Mouse (Mus musculus) hindbrain, embryonic 11.5 days (tissue): ENCODE data around the gene Apoc1. TPM values are rescaled to one million over a fixed set of nuclear protein-coding genes. Genes with fewer than 3 reads are reported as not detected.

ENCODE experiments used
- ATAC-seq: fragments of 200-750 bp; cut with Nextera tagmentation; 2 replicates; pipeline ENCODE4 v1.8.0; 2017; ENCODE audit warnings: mild to moderate bottlenecking, moderate TSS enrichment, moderate library complexity; ENCODE audit not compliant: low FRiP score
- DNase-seq: peaks from one replicate; pipeline ENCODE4 v3.0.0-alpha.2; 2015; ENCODE audit warnings: low spot score
- H3K27ac ChIP-seq: fragments of 300-500 bp; sonication (generic); 2 replicates; pipeline ENCODE4 v1.5.1; 2014; ENCODE audit warnings: mild to moderate bottlenecking, low read depth, low read length
- H3K27me3 ChIP-seq: fragments of 300-500 bp; sonication (generic); 2 replicates; pipeline ENCODE4 v1.6.1; 2014; ENCODE audit warnings: mild to moderate bottlenecking, low read length, moderate library complexity, mixed read lengths; ENCODE audit not compliant: control insufficient read depth, insufficient read depth
- H3K36me3 ChIP-seq: fragments of 300-500 bp; sonication (generic); 2 replicates; pipeline ENCODE4 v1.6.1; 2014; ENCODE audit warnings: mild to moderate bottlenecking, low read length, moderate library complexity, mixed read lengths; ENCODE audit not compliant: control insufficient read depth, insufficient read depth
- H3K4me1 ChIP-seq: fragments of 300-500 bp; sonication (generic); replicated peaks from 2 replicates; pipeline ENCODE4 v1.6.1; 2014; ENCODE audit warnings: low read length, mixed read lengths; ENCODE audit not compliant: control insufficient read depth, insufficient read depth
- H3K4me2 ChIP-seq: fragments of 300-500 bp; sonication (generic); replicated peaks from 2 replicates; pipeline ENCODE4 v1.6.1; 2014; ENCODE audit warnings: mild to moderate bottlenecking, low read depth, low read length
- H3K4me3 ChIP-seq: fragments of 300-500 bp; sonication (generic); 2 replicates; pipeline ENCODE4 v1.5.1; 2014; ENCODE audit warnings: low read depth, low read length
- H3K9ac ChIP-seq: fragments of 300-500 bp; sonication (generic); 2 replicates; pipeline ENCODE4 v1.6.1; 2014; ENCODE audit warnings: low read depth, low read length
- H3K9me3 ChIP-seq: fragments of 300-500 bp; sonication (generic); 2 replicates; pipeline ENCODE4 v1.6.1; 2016; ENCODE audit warnings: low read length; ENCODE audit not compliant: control insufficient read depth
- WGBS: fragments of 180-500 bp; shearing (Covaris S2); extraction: QIAGEN DNeasy Blood & Tissue Kit; methylation state at CpG from one replicate; pipeline ENCODE4 v1.1.7; 2014; 5-methylcytosine and 5-hydroxymethylcytosine counted together
- polyA plus RNA-seq: library from polyadenylated mRNA; unstranded; fragments of >200 nt; fragmentation: Nextera tagmentation; extraction: Ambion mirVana; gene quantifications from 2 replicates; pipeline ENCODE4 v1.2.1, GENCODE M21; 2014

Gene Apoc1
- polyA plus RNA-seq, 1 experiment from 2014 or later, result 3.4 TPM

- Histone ChIP-seq H3K36me3 (0 out of 2 replicates have a peak, but pooled peaks cover 4% of the 10 kb centered on the region), H3K9ac (no peak overlapping the region), H3K9me3 (no peaks in the 10 kb centered on the region), H3K27me3 (no peaks in the 10 kb centered on the region), H3K27ac (no peak overlapping the region), H3K4me2 (no peak overlapping the region), H3K4me1 (peaks cover 5% of the 10 kb centered on the region), H3K4me3 (no peak overlapping the region)
- WGBS, result 85% methylated on average over 9 of the region's 9 CpGs
- ATAC-seq (no peak), DNase-seq (no peak)
Observed at GRCm38 (mm10) chr7:19713598-19713997, 21.1 kb upstream of the Apoc1 start.

GRCm38 (mm10) chr7:19713196-19713595 lies 20.7 kb upstream of the Apoc1 start:
- Histone ChIP-seq H3K9ac (no peak overlapping the region), H3K27me3 (no peaks in the 10 kb centered on the region), H3K4me1 (peaks cover 5% of the 10 kb centered on the region), H3K36me3 (0 out of 2 replicates have a peak, but pooled peaks cover 4% of the 10 kb centered on the region), H3K27ac (no peak overlapping the region), H3K4me2 (no peak overlapping the region), H3K9me3 (no peaks in the 10 kb centered on the region), H3K4me3 (no peak overlapping the region)
- ATAC-seq (no peak), DNase-seq (peak; percentile 27)
- WGBS, result 59% methylated on average over 4 of the region's 4 CpGs

- H3K9ac ChIP-seq, result no peak overlapping the region
- DNase-seq (no peak), ATAC-seq (no peak)
- H3K27me3 ChIP-seq, result no peaks in the 10 kb centered on the region
- no peak overlapping the region for H3K4me3 ChIP-seq
- no peak overlapping the region for H3K4me2 ChIP-seq
- H3K4me1 ChIP-seq, result peaks cover 5% of the 10 kb centered on the region
- H3K36me3 ChIP-seq, result 0 out of 2 replicates have a peak, but pooled peaks cover 5% of the 10 kb centered on the region
- no peaks in the 10 kb centered on the region for H3K9me3 ChIP-seq
- 82% methylated on average over 4 of the region's 4 CpGs for WGBS
- H3K27ac ChIP-seq, result no peak overlapping the region
Observed at GRCm38 (mm10) chr7:19712414-19712813, 20.0 kb upstream of the Apoc1 start.

- Histone ChIP-seq H3K4me3 (no peak overlapping the region), H3K36me3 (0 out of 2 replicates have a peak, but pooled peaks cover 6% of the 10 kb centered on the region)
- 89% methylated on average over 10 of the region's 10 CpGs for WGBS
Observed at GRCm38 (mm10) chr7:19710650-19711049, 18.2 kb upstream of the Apoc1 start.

GRCm38 (mm10) chr7:19705271-19705670 lies 12.8 kb upstream of the Apoc1 start:
- no peak for DNase-seq
- WGBS, result 97% methylated on average over 7 of the region's 7 CpGs
- H3K9ac ChIP-seq, result no peak overlapping the region

More at GRCm38 (mm10) chr7:19710650-19711049, 18.2 kb upstream of the Apoc1 start:
- ATAC-seq (no peak), DNase-seq (no peak)
- Histone ChIP-seq H3K27me3 (no peaks in the 10 kb centered on the region), H3K4me1 (peaks cover 5% of the 10 kb centered on the region), H3K4me2 (no peak overlapping the region), H3K27ac (no peak overlapping the region), H3K9ac (no peak overlapping the region), H3K9me3 (no peaks in the 10 kb centered on the region)

GRCm38 (mm10) chr7:19704475-19704874 lies 12.0 kb upstream of the Apoc1 start:
- Histone ChIP-seq H3K36me3 (0 out of 2 replicates have a peak, but pooled peaks cover 5% of the 10 kb centered on the region), H3K27ac (no peak overlapping the region), H3K9ac (no peak overlapping the region), H3K4me2 (no peak overlapping the region), H3K4me3 (no peak overlapping the region), H3K9me3 (no peaks in the 10 kb centered on the region), H3K4me1 (no peaks in the 10 kb centered on the region), H3K27me3 (no peaks in the 10 kb centered on the region)
- no peak for DNase-seq
- WGBS, result 90% methylated on average over 4 of the region's 4 CpGs
- ATAC-seq, result no peak

More at GRCm38 (mm10) chr7:19705271-19705670, 12.8 kb upstream of the Apoc1 start:
- H3K9me3 ChIP-seq, result no peaks in the 10 kb centered on the region
- 0 out of 2 replicates have a peak, but pooled peaks cover 5% of the 10 kb centered on the region for H3K36me3 ChIP-seq
- H3K4me2 ChIP-seq, result no peak overlapping the region
- no peaks in the 10 kb centered on the region for H3K27me3 ChIP-seq
- no peak overlapping the region for H3K4me3 ChIP-seq
- no peak for ATAC-seq
- no peak overlapping the region for H3K27ac ChIP-seq
- H3K4me1 ChIP-seq, result no peaks in the 10 kb centered on the region

GRCm38 (mm10) chr7:19702859-19703555 lies 10.5 kb upstream of the Apoc1 start:
- 0 out of 2 replicates have a peak, but pooled peaks cover 5% of the 10 kb centered on the region for H3K36me3 ChIP-seq
- H3K27ac ChIP-seq, result no peak overlapping the region
- ATAC-seq (no peak), DNase-seq (no peak)
- H3K4me3 ChIP-seq, result no peak overlapping the region
- H3K4me2 ChIP-seq, result no peak overlapping the region
- no peak overlapping the region for H3K9ac ChIP-seq
- WGBS, result 93% methylated on average over 16 of the region's 16 CpGs
- H3K9me3 ChIP-seq, result no peaks in the 10 kb centered on the region
- peaks cover 3% of the 10 kb centered on the region; the same call in 1 of the 2 replicates for H3K4me1 ChIP-seq
- no peaks in the 10 kb centered on the region for H3K27me3 ChIP-seq

GRCm38 (mm10) chr7:19701069-19701761 lies 8.8 kb upstream of the Apoc1 start:
- 25% methylated on average over 20 of the region's 22 CpGs for WGBS
- no peak overlapping the region for H3K27ac ChIP-seq

More at GRCm38 (mm10) chr7:19701069-19701761, 8.8 kb upstream of the Apoc1 start:
- peaks cover 3% of the 10 kb centered on the region; the same call in 1 of the 2 replicates for H3K4me1 ChIP-seq
- peaks cover 7% of the 10 kb centered on the region; the same call in 1 of the 2 replicates for H3K36me3 ChIP-seq
- no peak overlapping the region for H3K9ac ChIP-seq
- no peaks in the 10 kb centered on the region for H3K27me3 ChIP-seq
- no peak overlapping the region for H3K4me3 ChIP-seq
- H3K4me2 ChIP-seq, result no peak overlapping the region
- no peaks in the 10 kb centered on the region for H3K9me3 ChIP-seq
- ATAC-seq (peak; percentile 64), DNase-seq (peak; percentile 72)
